Mouse (Mus musculus) cerebellum, adult 11 months (tissue): Measurements from ENCODE around the gene Jph4.

ENCODE experiments used
- DNase-seq: peaks from one replicate; pipeline ENCODE4 v3.0.0; 2022

Jph4 gene

DNA sequence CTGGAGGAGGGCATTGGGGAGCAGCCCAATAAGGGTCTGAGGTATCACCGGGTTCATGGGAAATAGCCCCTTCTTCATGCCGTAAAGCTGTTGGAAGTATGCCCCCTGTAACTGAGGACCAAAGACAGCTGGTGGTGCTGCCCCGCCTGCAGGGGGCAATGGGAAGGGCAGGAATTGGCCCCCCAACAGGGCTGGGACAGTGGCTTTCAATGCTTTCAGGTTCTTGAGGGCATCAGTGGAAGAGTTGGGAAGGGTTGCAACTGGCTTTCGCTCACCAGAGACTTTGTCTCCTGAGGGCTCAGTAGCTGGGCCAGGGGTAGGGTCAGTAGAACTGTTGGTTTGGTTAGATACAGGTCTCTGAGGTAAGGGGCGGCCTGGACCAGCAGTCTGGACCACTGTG lies 53.6 kb downstream of the Jph4 start:
- no peak for DNase-seq

DNA sequence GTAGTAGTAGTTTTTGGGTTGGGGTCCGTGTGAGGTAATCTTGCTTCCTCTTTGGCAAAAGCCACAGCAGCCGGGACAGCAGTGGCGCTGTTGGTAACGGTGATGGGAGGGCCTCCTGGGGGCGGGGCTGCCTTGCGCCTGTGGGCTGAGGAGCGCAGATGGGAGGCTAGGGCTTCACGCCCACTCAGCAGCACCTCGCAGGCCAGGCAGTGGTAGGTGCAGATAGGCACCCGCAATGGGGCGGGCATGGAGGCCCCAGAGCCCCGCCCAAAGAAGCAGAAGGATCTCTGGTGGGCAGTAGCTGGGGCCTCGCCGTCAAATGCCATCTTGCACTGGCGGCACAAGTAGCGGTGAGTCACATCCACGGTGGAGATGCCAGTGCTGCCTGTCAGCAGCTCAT lies 54.1 kb downstream of the Jph4 start:
- peak; percentile 69 for DNase-seq

DNA sequence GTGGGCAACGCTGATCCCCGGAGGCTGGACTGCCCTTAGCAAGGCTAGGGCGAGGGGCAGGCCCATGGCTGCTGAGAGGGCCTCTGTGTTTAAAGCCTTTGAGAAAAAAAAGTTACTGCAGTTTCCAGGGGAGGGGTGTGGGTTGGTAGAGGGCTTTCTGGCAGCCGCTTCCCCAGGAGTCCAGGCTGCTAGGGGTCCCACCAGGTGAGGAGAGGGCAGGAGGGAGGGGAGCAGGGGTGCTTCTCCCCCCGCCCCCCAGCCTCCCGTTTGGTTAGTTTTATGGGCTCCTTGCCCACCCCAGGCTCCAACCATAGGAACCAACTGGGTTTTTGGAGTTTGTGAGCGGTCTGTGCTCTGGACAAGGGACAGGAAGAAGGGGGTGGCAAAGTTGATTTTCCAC lies 54.9 kb downstream of the Jph4 start:
- no peak for DNase-seq

DNA sequence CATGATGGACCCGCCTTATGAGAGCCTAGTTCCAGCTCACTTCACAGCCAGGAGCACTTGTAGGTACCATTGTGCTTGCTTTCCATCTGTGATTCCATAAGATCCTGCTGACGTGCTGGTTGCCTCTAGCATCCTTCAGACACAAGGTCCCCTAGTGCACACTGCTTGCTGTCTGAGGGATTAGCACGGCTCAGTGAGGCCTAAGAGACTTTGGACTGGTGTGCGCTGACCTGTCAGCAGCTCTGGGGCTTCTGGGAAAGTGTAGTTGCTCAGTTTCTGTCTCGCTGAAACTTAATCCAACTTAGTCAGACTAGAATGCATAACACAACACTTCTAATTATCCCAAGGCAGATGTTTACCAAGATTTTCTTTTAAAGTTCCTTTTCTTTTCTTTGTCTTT lies 56.8 kb downstream of the Jph4 start:
- no peak for DNase-seq

GRCm38 (mm10) chr14:55059009-55059408 lies 57.7 kb downstream of the Jph4 start:
- no peak for DNase-seq
